In genomic region chr11:39923977-39924527, GRCm38 (mm10) we compare ENCODE assay signal across 20 mouse cellular contexts.
DNase-seq lines count a peak whose midpoint lies in the region; ATAC-seq and TF ChIP-seq lines count a peak whose summit lies in the region.
"Had no signal": no experiment of that assay in that cellular context is flagged by ENCODE, and none has a peak within 500 bp of the region (broad histone marks: within the 10 kb centered on the region; RNA-seq: fewer than 3 reads in every experiment).

No protein-coding gene starts in this region.

- no peaks in the 10 kb centered on the region for H3K36me3 ChIP-seq in embryonic facial prominence, embryonic 11.5 days (replicated peaks; ENCODE audit: control insufficient read depth, insufficient read depth, low read depth, low read length)
- no peaks in the 10 kb centered on the region for H3K36me3 ChIP-seq in embryonic facial prominence, embryonic 10.5 days (replicated peaks)
- H3K36me3 ChIP-seq in hindbrain, embryonic 16.5 days (ENCODE audit: control insufficient read depth, insufficient read depth, low read length): no peaks in the 10 kb centered on the region
- no peaks in the 10 kb centered on the region for H3K36me3 ChIP-seq in kidney, embryonic 16.5 days (ENCODE audit: insufficient read depth, low read length)
- H3K36me3 ChIP-seq: heart, embryonic 12.5 days; kidney, embryonic 15.5 days; liver, embryonic 12.5 days; neural tube, embryonic 12.5 days had no signal

- intact Hi-C loops in left cerebral cortex, postnatal 4 days (cut with DNase I): no loop called here
- intact Hi-C loops in left cerebral cortex, adult 2 months (cut with DNase I): no loop called here

- TF ChIP-seq CTCF in left cerebral cortex, adult 2 months (IDR thresholded peaks at IDR 0.05): no peak

- no peak for ATAC-seq in embryonic facial prominence, embryonic 11.5 days (replicated peaks; ENCODE audit: insufficient number of reproducible peaks, low FRiP score, low TSS enrichment, low read depth)
- peak; percentile 61; the same call in 1 of the 2 replicates for ATAC-seq in hindbrain, embryonic 16.5 days
- ATAC-seq in kidney, embryonic 16.5 days (ENCODE audit: low FRiP score, low TSS enrichment): no peak
- ATAC-seq: intestine, embryonic 16.5 days; liver, embryonic 12.5 days had no signal

- H3K27me3 ChIP-seq in embryonic facial prominence, embryonic 11.5 days (ENCODE audit: control insufficient read depth, insufficient read depth, low read length): no peaks in the 10 kb centered on the region
- H3K27me3 ChIP-seq in embryonic facial prominence, embryonic 10.5 days (replicated peaks; ENCODE audit: low read depth, poor library complexity, severe bottlenecking): no peaks in the 10 kb centered on the region
- no peaks in the 10 kb centered on the region for H3K27me3 ChIP-seq in hindbrain, embryonic 16.5 days (replicated peaks; ENCODE audit: control insufficient read depth, insufficient read depth, low read length)
- H3K27me3 ChIP-seq in kidney, embryonic 16.5 days (ENCODE audit: insufficient read depth, low read length): no peaks in the 10 kb centered on the region
- H3K27me3 ChIP-seq: CH12.LX; heart, embryonic 12.5 days; kidney, embryonic 15.5 days; liver, embryonic 12.5 days; neural tube, embryonic 12.5 days had no signal

- no peak overlapping the region for H3K9ac ChIP-seq in embryonic facial prominence, embryonic 11.5 days (replicated peaks; ENCODE audit: low read length)
- no peak overlapping the region for H3K9ac ChIP-seq in hindbrain, embryonic 16.5 days (ENCODE audit: low read depth, low read length)
- no peak overlapping the region for H3K9ac ChIP-seq in kidney, embryonic 16.5 days (replicated peaks; ENCODE audit: low read length)
- H3K9ac ChIP-seq: heart, embryonic 12.5 days; kidney, embryonic 15.5 days; liver, embryonic 12.5 days; lung, embryonic 14.5 days; neural tube, embryonic 12.5 days had no signal

- peak; percentile 7 for DNase-seq in embryonic facial prominence, embryonic 11.5 days (ENCODE audit: low spot score)
- DNase-seq in embryonic facial prominence, embryonic 10.5 days (ENCODE audit: low spot score): no peak
- peak; percentile 11 for DNase-seq in left cerebral cortex, postnatal 4 days
- no peak for DNase-seq in left cerebral cortex, adult 2 months (ENCODE audit: extremely low spot score in 1 of 2, low spot score in 2 of 2)
- peak; percentile 9 for DNase-seq in retina, postnatal 1 day
- DNase-seq in thymus, postnatal 14 days: no peak
- DNase-seq: adrenal gland, adult 2 months; cerebellum, adult 11 months; lung, embryonic 14.5 days; lung, postnatal 4 days; thymus, postnatal 4 days had no signal

- H3K4me2 ChIP-seq in embryonic facial prominence, embryonic 11.5 days (ENCODE audit: low read depth, low read length): no peak overlapping the region
- no peak overlapping the region for H3K4me2 ChIP-seq in hindbrain, embryonic 16.5 days (ENCODE audit: low read length)
- no peak overlapping the region for H3K4me2 ChIP-seq in kidney, embryonic 16.5 days (replicated peaks; ENCODE audit: low read depth, low read length)
- H3K4me2 ChIP-seq: heart, embryonic 12.5 days; kidney, embryonic 15.5 days; liver, embryonic 12.5 days; lung, embryonic 14.5 days; neural tube, embryonic 12.5 days had no signal

- no peak overlapping the region for H3K27ac ChIP-seq in embryonic facial prominence, embryonic 11.5 days (replicated peaks; ENCODE audit: low read depth, low read length)
- no peak overlapping the region; the same call in 1 of the 2 replicates for H3K27ac ChIP-seq in embryonic facial prominence, embryonic 10.5 days (replicated peaks)
- H3K27ac ChIP-seq in left cerebral cortex, adult 2 months: no peak overlapping the region
- no peak overlapping the region for H3K27ac ChIP-seq in hindbrain, embryonic 16.5 days (ENCODE audit: low read depth, low read length)
- no peak overlapping the region for H3K27ac ChIP-seq in kidney, embryonic 16.5 days (ENCODE audit: low read length)
- H3K27ac ChIP-seq: kidney, embryonic 15.5 days; liver, embryonic 12.5 days; neural tube, embryonic 12.5 days had no signal

- H3K9me3 ChIP-seq in embryonic facial prominence, embryonic 11.5 days (replicated peaks; ENCODE audit: control insufficient read depth, low read length): no peaks in the 10 kb centered on the region
- no peaks in the 10 kb centered on the region for H3K9me3 ChIP-seq in embryonic facial prominence, embryonic 10.5 days
- H3K9me3 ChIP-seq in hindbrain, embryonic 16.5 days (ENCODE audit: control insufficient read depth, low read length): no peaks in the 10 kb centered on the region
- H3K9me3 ChIP-seq in kidney, embryonic 16.5 days (ENCODE audit: low read length): no peaks in the 10 kb centered on the region
- H3K9me3 ChIP-seq: heart, embryonic 12.5 days; kidney, embryonic 15.5 days; liver, embryonic 12.5 days; neural tube, embryonic 12.5 days had no signal

- H3K4me3 ChIP-seq in embryonic facial prominence, embryonic 11.5 days (ENCODE audit: low read depth, low read length): no peak overlapping the region
- no peak overlapping the region for H3K4me3 ChIP-seq in embryonic facial prominence, embryonic 10.5 days
- H3K4me3 ChIP-seq in left cerebral cortex, adult 2 months: no peak overlapping the region
- H3K4me3 ChIP-seq in hindbrain, embryonic 16.5 days (ENCODE audit: low read length): no peak overlapping the region
- H3K4me3 ChIP-seq in kidney, embryonic 16.5 days (ENCODE audit: low read length): no peak overlapping the region
- H3K4me3 ChIP-seq: erythroblast, embryonic 14.5 days; heart, embryonic 12.5 days; kidney, embryonic 15.5 days; liver, embryonic 12.5 days; neural tube, embryonic 12.5 days had no signal

- whole genome bisulfite sequencing in embryonic facial prominence, embryonic 11.5 days: 27% methylated on average over 6 of the region's 6 CpGs
- WGBS in embryonic facial prominence, embryonic 10.5 days: 30% methylated on average over 6 of the region's 6 CpGs
- 32% methylated on average over 6 of the region's 6 CpGs for WGBS in hindbrain, embryonic 16.5 days
- WGBS in kidney, embryonic 16.5 days: 24% methylated on average over 6 of the region's 6 CpGs

- H3K4me1 ChIP-seq in embryonic facial prominence, embryonic 11.5 days (ENCODE audit: control insufficient read depth, insufficient read depth, low read length): peaks cover 3% of the 10 kb centered on the region
- H3K4me1 ChIP-seq in embryonic facial prominence, embryonic 10.5 days: peaks cover 6% of the 10 kb centered on the region; the same call in 1 of the 2 replicates
- no peaks in the 10 kb centered on the region for H3K4me1 ChIP-seq in hindbrain, embryonic 16.5 days (ENCODE audit: control insufficient read depth, insufficient read depth, low read depth, low read length)
- no peaks in the 10 kb centered on the region for H3K4me1 ChIP-seq in kidney, embryonic 16.5 days (ENCODE audit: insufficient read depth, low read length)
- H3K4me1 ChIP-seq: heart, embryonic 12.5 days; kidney, embryonic 15.5 days; liver, embryonic 12.5 days had no signal

Comparison
In these comparisons a context has a peak if more than half of its experiments do, and no peak if none do; other contexts are left out.
1. DNase-seq: peak in embryonic facial prominence, embryonic 11.5 days (single experiment), left cerebral cortex, postnatal 4 days (single experiment) and retina, postnatal 1 day (single experiment); none in embryonic facial prominence, embryonic 10.5 days (single experiment), left cerebral cortex, adult 2 months (0 of 2) and thymus, postnatal 14 days (single experiment).